Mouse (Mus musculus): ENCODE results near the gene Sema3g.

Gene Sema3g

DNA sequence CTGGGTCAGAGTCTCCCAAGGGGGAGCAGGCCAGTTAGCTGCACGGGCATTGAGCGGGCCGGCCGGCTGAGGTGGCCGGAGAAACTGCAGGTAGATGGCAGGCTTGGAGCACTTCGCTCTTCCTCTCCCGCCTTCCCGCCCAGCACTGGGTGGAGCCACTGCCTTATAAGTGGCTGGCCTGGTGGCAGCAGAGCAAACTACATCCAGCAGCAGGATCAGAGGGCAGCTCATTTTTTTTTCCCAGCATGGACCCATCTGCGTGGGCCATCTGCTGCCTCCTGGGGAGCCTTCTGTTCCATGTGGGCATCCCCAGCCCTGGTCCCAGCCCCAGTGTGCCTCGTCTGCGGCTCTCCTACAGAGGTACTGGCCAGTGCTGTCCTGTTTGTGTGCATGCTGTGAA is at the start of gene Sema3g:
Sema3g (plus strand) TSS at position 195 of the 400 bp plus-strand sequence.
- in situ Hi-C loops (cut with MboI, MseI) = no loop called here

DNA sequence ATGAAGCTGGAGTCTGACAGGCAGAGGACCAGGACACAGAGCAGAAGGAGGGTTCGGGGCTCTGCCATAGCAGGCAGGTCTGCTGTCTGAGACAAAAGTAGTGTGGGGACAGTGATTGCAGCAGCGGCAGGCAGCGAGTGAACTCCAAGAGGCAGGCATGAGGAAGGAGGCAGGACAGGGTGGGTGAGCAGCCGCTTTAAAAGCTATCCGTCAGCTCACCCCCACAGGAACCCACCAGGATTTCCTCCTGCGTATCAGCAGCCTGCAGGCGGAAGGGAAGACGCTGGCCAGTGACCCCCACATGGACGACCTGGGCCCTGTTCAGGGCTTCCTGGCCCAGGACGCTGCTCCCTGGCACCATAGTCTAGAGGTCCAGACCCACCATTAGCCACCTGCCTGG is 49.2 kb upstream of the Sema3g start, which contains the start of gene Stab1:
Stab1 (minus strand) TSS at position 217 of the 400 bp plus-strand sequence.
- in situ Hi-C loops (cut with MboI, MseI) = no loop called here

DNA sequence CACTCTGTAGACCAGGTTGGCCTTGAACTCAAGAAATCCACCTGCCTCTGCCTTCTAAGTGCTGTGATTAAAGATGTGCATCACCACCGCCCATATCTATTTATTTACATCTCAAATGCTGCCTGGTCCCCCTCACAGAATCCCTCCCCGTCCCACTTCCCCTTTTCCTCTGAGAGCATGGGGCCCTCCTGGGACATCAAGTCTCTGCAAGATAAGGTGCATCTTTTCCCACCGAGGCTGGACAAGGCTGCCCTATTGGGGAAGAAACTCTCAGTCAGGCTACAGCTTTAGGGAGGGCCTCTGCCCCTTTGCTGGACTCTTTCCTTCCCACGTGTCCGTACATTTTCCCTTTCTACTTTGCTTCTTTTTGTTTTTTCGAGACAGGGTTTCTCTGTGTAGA is 48.2 kb upstream of the Sema3g start:
- in situ Hi-C loops (cut with MboI, MseI) = no loop called here

DNA sequence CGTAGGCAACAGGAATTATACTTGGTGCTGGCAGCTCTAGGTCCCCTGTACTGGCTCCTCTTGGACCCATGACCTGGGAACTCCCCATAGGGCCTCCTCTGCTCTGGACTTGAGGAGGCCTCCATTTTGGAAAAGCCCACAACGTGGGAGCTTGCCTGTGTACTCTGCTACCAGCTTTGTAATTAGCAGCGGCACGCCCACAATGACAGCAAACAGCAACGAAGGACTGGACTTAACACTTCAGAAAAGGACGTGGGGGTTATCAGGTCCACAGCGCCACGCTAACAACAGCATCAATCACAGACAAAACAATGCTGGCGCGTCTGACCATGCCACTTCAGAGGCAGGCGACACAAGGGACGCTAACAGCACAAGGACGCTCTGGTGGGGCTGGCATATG is 46.7 kb upstream of the Sema3g start:
- in situ Hi-C loops (cut with MboI, MseI) = no loop called here

DNA sequence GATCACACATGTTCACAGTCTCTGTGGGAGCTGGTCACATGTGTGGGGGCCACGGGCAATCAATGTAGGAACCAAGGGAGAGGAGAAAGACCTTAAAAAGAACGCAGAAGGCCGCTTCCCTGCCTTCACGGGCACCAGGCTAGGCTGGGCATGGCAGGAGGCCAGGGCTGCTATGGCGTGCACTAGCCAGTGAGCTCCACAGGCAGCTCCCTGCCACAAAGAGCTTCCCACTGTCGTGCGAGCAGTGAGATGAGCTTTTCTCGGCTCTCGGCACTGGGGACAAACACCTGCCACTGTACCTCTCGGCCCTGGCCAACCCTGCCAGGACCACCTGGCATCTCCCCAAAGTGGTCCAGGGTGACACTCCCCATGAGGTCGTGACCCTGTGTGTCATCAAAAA is 46.3 kb upstream of the Sema3g start:
- in situ Hi-C loops (cut with MboI, MseI) = no loop called here

DNA sequence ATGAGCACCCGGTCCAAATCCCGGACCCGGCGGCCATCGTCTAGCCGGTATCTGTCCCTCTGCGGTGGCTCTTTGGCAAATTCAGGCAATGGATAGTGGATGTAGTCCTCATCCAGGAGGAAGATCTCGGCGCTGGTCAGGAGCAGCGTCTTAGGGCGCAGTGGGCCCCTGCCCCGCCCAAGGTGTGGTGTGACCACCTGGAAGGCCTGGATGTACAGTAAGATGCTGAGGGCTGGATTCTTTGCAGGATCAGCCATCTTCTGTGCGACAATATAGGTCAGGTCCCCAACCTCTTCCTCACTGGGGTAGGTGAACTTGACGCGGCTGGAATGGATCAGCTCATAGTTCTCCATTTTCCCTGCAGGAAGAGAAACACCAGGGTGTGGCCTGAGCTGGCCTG is 45.8 kb upstream of the Sema3g start:
- in situ Hi-C loops (cut with MboI, MseI) = no loop called here

DNA sequence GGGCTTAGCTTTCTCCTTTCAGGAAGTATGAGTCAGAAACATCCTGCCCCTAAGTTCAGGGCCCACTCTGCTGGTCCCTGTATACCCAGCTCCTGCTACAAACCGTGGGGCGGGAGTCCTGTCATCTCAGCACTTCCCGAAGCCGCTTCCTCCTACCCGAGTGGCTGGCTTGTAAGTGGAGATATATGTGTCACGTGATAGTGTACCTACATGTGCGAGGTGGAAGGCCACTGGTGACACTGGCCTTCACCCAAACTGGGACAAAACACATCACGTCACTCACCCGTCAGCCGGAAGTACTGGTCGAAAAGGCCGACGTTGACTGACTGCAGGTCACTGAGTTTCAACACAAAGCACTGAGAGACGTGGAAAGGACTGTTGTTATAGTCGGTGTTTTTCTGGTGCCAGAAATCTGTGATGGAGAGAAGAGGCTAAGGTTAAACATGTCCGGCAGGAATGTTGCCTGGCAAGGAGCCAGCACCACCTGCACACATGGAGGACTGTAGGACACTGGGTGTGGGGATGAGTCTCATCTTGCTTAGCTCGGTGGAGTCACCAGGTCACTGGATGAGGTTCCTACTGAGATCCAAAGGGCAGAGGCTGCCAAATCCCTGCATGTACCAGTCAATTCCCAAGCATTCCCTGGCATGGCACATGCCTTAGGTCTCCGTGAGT is 44.7 kb upstream of the Sema3g start:
- in situ Hi-C loops (cut with MboI, MseI) = no loop called here

DNA sequence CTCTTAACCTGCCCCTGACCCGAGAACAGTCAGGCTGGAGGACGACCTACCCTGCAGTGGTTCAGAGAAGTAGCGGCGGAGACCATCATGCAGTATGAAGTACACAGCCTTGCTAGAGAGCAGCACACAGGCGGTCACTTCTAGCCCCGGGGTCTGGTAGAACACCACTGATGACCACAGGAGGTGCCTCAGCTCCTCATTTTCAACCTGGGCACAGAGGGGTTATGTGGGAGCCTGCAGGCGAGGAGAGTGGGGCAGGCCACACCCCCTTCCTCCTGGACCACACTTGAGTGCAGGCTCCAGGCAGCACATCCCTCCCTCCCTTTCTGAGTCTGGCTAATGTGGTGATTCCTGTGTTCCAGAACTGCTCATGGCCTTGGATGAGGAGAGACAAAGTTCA is 44.1 kb upstream of the Sema3g start:
- in situ Hi-C loops (cut with MboI, MseI) = no loop called here

DNA sequence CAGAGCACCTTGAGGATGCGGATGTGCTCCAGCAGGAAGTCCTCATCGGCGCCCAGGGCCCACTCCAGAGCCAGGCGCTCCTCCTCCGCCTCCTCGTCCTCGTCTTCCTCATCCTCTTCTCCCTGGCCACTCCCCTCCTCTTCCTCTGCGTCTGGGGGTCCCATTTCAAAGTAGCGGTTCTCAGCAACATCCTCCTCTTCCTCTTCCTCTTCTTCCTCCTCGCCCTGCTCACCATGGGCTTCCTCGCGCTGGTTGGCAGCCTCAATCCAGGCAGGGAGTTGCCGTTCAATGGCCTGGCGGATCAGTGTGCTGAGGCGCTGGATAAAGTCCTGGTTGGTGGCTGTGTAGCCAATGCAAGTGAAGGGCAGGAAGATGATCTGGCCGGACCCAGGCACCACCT is 40.4 kb upstream of the Sema3g start:
- in situ Hi-C loops (cut with MboI, MseI) = no loop called here

DNA sequence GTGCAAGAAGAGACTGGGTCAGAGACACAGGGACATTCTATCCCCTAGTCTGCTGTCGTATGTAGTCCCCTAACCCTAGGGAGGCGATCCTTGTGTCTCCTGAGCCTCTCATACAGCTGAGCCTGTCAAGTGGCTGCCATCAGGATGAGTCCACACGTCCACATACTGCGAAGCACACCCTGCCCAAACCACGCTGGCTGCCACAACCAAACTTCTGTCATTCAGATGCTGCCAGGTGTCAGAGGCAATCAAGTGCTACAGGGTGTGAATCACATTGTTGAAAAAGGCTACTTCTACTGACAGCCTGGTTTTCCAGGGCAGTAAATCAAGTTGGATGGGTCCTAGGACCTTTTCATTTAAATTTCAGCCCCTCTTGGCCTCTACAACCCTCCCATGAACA is 39.9 kb upstream of the Sema3g start:
- in situ Hi-C loops (cut with MboI, MseI) = no loop called here

DNA sequence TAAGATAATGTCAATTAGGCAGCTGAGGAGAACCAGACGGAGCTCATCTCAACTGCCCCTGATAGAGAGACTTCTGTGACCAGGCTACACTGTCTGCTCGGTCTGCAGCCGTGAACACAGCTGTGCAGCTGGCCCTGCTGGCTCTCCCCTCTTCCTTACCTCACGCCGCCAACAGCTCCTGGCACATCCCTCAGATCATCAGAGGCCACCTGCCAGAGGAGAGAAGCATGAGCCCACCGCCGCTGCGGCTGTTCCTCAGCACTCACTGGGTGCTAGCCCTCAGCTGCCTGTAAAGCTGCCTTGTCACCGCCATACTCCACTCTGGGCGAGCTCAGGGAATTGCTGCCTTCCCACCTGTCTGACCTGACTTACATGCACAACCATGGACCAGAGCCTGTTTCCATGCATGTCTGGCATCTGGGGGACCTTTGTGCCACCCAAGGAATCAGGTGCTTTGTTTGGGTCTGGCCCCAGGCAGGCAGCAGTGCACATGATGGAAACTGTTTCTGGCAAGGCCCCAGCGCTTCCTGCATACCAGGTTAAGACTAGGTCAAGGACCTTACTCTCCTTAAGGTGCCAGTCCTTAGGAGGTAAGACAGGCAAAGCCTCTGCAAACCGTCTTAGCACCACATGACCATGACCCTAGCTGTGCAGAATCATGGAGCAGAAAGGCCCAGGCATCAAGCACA is 37.8 kb upstream of the Sema3g start:
- in situ Hi-C loops (cut with MboI, MseI) = no loop called here

DNA sequence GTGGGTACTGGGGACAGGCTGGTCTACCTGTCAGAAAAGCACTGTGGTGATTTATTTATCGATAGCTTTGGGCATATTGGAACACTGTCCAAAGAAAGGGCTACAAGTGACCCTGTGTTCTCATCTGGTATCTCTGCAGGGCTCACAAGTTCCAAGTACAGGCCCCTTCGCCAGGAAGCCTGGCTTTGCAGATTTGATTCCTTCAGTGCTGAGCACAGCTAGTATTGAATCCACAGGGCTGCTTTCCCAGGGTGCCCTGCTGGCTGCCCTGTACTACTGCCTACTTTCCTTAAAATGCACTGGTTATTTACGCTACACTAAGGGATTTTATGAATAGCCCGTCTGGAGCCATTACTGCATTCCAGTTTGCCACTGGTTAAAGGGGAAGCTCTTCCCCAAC is 36.1 kb upstream of the Sema3g start:
- in situ Hi-C loops (cut with MboI, MseI) = no loop called here

DNA sequence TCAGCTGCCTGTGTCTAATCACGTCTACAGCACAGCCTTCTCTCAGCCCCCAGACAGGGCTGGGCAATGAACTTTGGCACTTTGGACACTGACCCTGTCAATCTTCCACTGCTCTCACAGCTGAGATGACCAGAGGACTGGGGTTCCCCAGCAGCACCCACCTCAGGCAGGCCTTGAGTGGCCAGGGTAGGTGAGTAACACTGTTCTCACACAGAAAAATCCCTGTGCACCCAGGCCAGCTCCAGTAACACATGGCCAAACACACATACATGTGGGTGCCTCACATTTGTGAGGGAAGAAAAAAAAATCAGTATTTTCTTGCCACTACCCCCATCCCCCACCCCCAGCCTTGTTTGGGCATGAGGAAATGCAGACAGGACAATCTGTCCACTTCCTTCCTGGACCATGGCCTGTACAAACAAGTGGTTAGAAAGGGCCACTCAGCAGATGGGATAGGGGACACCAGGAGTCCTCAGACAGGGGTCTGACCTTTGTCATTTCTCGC is 34.8 kb upstream of the Sema3g start:
- in situ Hi-C loops (cut with MboI, MseI) = no loop called here

DNA sequence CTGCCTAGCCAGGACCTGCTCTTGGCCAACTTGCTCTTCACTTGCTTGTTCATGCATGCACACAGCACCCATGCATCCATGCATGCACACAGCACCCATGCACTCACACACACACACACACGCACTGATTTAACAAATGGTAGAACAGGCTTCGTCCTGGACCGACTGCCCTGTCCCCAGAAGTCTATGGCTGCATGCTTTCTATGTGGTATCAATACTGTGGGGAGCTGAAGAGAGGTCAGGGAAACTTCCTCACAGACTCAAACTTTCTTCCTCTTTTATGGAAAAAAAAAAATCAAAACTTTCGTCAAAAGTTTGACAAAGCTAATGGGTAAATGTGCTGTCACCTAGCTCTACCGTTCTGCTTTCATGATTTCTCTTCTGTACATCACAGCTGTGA is 34.1 kb upstream of the Sema3g start:
- in situ Hi-C loops (cut with MboI, MseI) = no loop called here

DNA sequence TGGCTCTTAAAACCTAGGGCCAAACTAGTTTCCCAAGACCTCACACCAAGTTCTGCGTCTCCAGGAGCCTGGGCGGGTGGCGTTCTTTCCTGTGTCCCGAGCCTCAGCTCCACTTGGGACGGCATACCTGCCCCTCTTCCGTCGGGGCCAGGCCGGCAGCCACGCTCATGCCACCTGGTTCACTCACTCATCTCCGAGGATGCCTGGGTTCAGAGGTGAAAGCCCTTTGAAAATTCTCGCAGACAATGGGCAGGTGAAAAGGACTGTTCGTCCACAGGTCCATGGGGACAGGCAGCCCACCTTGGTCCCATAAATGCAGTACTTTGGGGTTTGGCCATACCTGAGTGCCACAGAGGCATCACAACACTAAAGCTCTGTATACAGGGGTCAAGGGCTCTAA is 33.5 kb upstream of the Sema3g start:
- in situ Hi-C loops (cut with MboI, MseI) = no loop called here

DNA sequence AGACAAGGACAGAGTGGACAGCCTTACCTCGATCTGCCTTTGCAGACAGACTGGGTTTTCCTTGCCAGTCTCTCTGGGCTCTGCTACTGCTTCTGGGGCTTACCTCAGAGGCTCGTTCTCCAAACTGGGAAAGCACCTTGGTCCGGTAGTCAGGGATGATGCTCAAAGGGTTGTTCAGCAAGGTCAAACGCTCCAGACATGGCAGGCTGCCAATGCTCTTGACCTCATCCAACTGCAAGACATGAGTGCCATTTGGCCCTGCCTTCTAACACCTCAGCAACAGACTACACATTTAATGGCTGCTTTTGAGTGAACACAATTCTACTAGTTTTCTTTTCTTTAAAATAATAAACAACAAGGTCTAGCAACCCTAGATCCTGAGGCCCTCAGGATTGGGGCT is 31.0 kb upstream of the Sema3g start:
- in situ Hi-C loops (cut with MboI, MseI) = no loop called here

DNA sequence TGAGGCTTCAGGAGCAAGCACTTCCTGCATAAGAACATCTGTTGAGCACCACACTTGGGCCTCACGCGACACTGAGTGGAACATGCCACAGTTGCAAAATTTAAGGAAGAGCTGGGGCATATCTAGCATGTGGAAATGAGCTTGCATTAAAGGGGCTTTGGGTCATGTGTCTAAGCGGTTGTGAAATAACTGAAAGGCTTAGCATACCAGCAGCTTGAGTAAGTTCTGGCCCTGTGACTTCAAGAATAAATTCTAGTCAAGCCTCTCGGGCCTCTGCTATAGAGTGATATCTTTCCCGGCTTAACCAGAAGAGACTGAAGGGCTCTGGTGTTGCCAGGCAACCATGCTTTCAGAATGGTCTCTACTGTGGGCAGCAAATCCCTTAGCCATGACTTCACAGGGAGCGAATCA is 28.9 kb upstream of the Sema3g start:
- in situ Hi-C loops (cut with MboI, MseI) = no loop called here

DNA sequence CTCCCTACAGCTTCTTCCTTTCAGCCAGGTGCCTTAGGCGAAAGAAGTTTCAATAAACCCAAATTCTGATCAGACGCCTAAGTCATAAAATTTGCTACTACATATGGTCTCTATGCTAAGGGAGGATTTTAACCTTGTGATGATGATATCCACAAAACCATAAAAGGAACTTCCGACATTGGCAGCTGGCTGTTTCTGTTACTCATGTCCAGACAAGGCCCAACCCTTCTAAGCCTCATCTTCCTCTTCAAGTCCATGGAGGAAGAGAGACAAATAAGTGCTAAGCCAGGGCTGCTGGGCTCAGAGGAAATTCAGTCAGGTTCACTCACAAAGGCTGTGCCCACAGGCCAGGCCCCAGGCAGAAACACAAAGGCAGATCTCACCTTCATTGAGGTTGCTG is 28.3 kb upstream of the Sema3g start:
- in situ Hi-C loops (cut with MboI, MseI) = no loop called here

DNA sequence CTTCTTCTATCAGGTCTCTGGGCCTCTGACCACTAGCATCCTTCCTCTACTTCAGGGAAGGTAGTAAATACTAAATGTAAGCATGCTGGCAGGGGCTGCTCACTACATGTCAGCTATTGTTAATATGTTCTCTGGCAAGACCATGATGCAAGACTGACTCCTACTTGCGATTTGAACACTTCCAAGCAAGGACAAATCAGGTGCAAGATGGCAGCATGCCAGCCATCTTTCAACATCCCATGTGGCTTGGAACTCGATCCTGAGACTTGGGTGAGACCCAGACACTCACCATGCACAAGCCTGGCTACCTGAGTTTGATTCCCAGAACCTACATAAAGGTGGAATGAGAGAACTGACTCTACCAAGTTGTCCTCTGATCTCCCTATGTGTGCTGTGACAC is 25.7 kb upstream of the Sema3g start:
- in situ Hi-C loops (cut with MboI, MseI) = loop anchor here (10.0 kb wide), 1 partner anchor 167 kb away; no protein-coding TSS in a partner anchor

DNA sequence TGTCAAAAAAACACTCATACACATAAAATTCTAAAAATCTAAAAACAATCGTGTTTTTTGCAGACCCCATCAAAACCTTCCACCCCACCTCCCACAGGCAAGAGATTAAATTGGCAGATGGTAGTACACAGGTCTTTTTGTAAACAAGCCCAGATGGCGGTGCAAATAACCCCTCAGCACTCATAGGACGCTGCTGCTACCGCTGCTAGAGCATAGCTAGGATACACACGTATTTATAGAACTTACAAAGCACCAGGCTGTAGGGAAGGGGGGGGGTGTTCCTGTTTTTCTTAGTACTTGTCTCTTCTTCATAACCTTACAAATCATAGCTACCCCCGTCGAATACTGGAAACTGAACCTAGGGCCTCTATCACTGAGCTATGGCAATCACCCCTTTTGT is 23.9 kb upstream of the Sema3g start:
- in situ Hi-C loops (cut with MboI, MseI) = loop anchor here (10.0 kb wide), 1 partner anchor 169 kb away; no protein-coding TSS in a partner anchor

DNA sequence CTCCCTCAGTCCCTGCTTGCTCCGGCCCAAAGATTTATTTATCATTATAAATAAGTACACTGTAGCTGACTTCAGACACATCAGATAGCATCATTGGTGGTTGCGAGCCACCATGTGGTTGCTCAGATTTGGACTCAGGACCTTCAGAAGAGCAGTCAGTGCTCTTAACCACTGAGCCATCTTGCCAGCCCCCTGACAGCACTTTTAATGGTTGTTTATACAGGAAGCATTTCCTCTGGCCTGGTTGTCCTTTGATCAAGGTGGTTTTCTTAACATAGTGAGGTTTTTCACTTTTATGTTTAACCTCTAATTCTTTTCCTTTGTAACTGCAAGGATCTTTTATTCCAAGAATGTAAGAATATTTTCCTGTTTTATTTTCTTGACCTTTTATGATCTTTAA is 23.2 kb upstream of the Sema3g start:
- in situ Hi-C loops (cut with MboI, MseI) = loop anchor here (10.0 kb wide), 1 partner anchor 170 kb away; no protein-coding TSS in a partner anchor

DNA sequence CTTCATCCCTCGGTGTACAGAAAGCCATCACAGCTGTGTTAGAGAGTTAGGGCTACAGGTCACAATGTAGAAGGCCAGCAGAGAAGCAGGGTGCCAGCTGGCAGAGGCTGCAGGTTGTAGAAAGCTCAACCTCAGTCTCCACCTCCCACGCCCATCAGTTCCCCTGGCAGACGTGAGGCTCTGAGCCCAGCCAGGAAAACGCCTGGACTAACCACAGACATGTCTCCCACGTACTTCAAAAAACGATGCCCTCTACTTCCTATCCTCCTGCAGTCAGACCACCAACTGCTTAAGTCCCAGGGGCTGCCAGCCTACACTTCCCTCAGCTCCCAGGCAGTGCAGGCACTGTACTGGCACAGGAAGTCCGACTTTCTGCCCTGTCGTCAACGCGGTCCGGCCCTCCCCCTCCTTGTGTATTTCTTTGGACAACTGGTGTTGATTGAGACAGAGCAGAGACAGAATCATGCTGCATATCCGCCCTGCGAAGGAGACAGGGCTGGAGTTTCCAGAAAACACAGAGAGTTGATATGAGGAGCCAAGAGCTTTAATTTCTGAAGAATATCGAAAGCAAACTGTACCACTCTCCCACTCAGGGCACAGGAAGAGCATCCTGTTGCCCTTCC is 22.7 kb upstream of the Sema3g start:
- in situ Hi-C loops (cut with MboI, MseI) = loop anchor here (10.0 kb wide), 1 partner anchor 170 kb away; no protein-coding TSS in a partner anchor

DNA sequence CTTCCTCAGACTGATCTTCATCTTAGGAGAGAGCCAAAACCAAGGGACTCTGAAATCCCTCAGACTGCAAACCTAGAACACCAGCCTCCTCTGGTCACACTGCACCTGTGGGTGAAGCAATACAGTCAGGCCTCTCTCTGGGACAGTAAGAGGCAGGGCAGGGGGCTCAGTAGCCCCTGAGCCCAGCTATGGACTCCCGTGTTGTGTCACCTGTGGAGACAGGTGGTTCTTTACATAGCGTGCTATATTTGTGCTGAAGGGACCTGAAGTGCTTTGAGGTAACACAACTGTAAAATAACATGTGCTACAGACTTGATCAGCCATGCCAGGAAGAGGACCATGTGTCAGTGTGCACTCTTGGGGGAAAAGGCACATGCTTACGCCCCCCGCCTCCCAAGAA is 22.1 kb upstream of the Sema3g start:
- in situ Hi-C loops (cut with MboI, MseI) = loop anchor here (10.0 kb wide), 1 partner anchor 171 kb away; no protein-coding TSS in a partner anchor
